Mouse (Mus musculus) embryonic facial prominence, embryonic 12.5 days (tissue): Measurements from ENCODE around the gene Rapgef1. TPM values are rescaled to one million over a fixed set of nuclear protein-coding genes. Genes with fewer than 3 reads are reported as not detected.
A peak's percentile ranks its signal among the peaks of the same experiment; 100 is the strongest.
"Not testable (repeated sequence)": the region's sequence is repeated elsewhere in the genome, so short reads cannot be mapped to it uniquely, and the experiment has no call there.

ENCODE experiments used
- ATAC-seq: fragments of 200-750 bp; cut with Nextera tagmentation; 2 replicates; pipeline ENCODE4 v1.8.0; 2017; ENCODE audit not compliant: insufficient number of reproducible peaks, insufficient read depth, low FRiP score, low TSS enrichment
- H3K27ac ChIP-seq: fragments of 300-500 bp; sonication (generic); 2 replicates; pipeline ENCODE4 v1.5.1; 2016; ENCODE audit warnings: mild to moderate bottlenecking
- H3K27me3 ChIP-seq: fragments of 300-500 bp; sonication (generic); 2 replicates; pipeline ENCODE4 v1.6.1; 2016; ENCODE audit warnings: mild to moderate bottlenecking, moderate library complexity
- H3K36me3 ChIP-seq: fragments of 300-500 bp; sonication (generic); 2 replicates; pipeline ENCODE4 v1.6.1; 2016; ENCODE audit warnings: mild to moderate bottlenecking
- H3K4me1 ChIP-seq: fragments of 300-500 bp; sonication (generic); 2 replicates; pipeline ENCODE4 v1.6.1; 2016
- H3K4me2 ChIP-seq: fragments of 300-500 bp; sonication (generic); replicated peaks from 2 replicates; pipeline ENCODE4 v1.6.1; 2016; ENCODE audit warnings: mild to moderate bottlenecking, moderate library complexity
- H3K4me3 ChIP-seq: fragments of 300-500 bp; sonication (generic); 2 replicates; pipeline ENCODE4 v1.5.1; 2016; ENCODE audit warnings: mild to moderate bottlenecking
- H3K9ac ChIP-seq: fragments of 300-500 bp; sonication (generic); 2 replicates; pipeline ENCODE4 v1.6.1; 2016; ENCODE audit warnings: mild to moderate bottlenecking, moderate library complexity
- H3K9me3 ChIP-seq: fragments of 300-500 bp; sonication (generic); 2 replicates; pipeline ENCODE4 v1.6.1; 2016; ENCODE audit warnings: mild to moderate bottlenecking, moderate library complexity
- WGBS: fragments of 180-500 bp; shearing (Covaris S2); methylation state at CpG from one replicate; pipeline ENCODE4 v1.1.7; 2016; 5-methylcytosine and 5-hydroxymethylcytosine counted together
- polyA plus RNA-seq: library from polyadenylated mRNA; unstranded; fragments of >200 nt; fragmentation: Nextera tagmentation; extraction: Ambion mirVana; gene quantifications from 2 replicates; pipeline ENCODE4 v1.2.1, GENCODE M21; 2016

The Rapgef1 gene
- polyA plus RNA-seq, 1 experiment from 2014 or later: 20.3 TPM

- Histone ChIP-seq H3K4me1 (no peaks in the 10 kb centered on the region), H3K9me3 (no peaks in the 10 kb centered on the region), H3K27ac (no peak overlapping the region), H3K4me2 (no peak overlapping the region), H3K9ac (no peak overlapping the region), H3K4me3 (no peak overlapping the region), H3K27me3 (no peaks in the 10 kb centered on the region), H3K36me3 (peaks cover 4% of the 10 kb centered on the region)
- ATAC-seq: no peak
- 63% methylated on average over 11 of the region's 11 CpGs for WGBS
Observed at GRCm38 (mm10) chr2:29767976-29768709, 148.6 kb downstream of the Rapgef1 start.

- no peak overlapping the region for H3K27ac ChIP-seq
- 56% methylated on average over 9 of the region's 9 CpGs for WGBS
- H3K4me2 ChIP-seq: no peak overlapping the region
- no peak overlapping the region for H3K4me3 ChIP-seq
- no peaks in the 10 kb centered on the region for H3K9me3 ChIP-seq
- ATAC-seq: no peak
- no peaks in the 10 kb centered on the region for H3K27me3 ChIP-seq
- H3K9ac ChIP-seq: no peak overlapping the region
- peaks cover 7% of the 10 kb centered on the region for H3K36me3 ChIP-seq
- no peaks in the 10 kb centered on the region for H3K4me1 ChIP-seq
Observed at GRCm38 (mm10) chr2:29768901-29769300, 149.4 kb downstream of the Rapgef1 start.

DNA sequence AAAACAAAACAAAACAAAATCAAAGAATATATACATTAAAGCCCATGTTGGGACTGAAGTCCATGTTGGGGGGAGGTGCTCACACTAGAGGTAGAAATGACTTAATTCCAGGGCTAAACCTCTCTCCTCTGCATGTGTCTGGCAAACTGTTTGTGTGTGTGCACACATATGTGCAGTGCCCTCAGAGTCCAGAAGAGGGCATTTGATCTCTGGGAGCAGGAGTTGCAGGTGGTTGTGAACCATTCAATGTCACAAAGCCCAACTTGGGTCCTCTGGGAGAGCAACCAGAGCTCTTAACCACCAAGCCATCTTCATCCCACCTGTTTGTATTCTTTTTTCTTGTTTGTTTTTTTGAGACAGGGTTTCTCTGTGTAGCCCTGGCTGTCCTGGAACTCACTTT lies 150.6 kb downstream of the Rapgef1 start:
- no peaks in the 10 kb centered on the region for H3K4me1 ChIP-seq
- no peaks in the 10 kb centered on the region for H3K27me3 ChIP-seq
- no peak overlapping the region for H3K4me3 ChIP-seq
- no peak for ATAC-seq
- H3K9me3 ChIP-seq: no peaks in the 10 kb centered on the region
- no peak overlapping the region for H3K4me2 ChIP-seq
- H3K36me3 ChIP-seq: peaks cover 7% of the 10 kb centered on the region
- H3K9ac ChIP-seq: no peak overlapping the region
- no peak overlapping the region for H3K27ac ChIP-seq

- Histone ChIP-seq H3K27ac (no peak overlapping the region), H3K36me3 (peaks cover 12% of the 10 kb centered on the region), H3K4me3 (no peak overlapping the region), H3K9ac (no peak overlapping the region), H3K4me2 (no peak overlapping the region), H3K27me3 (no peaks in the 10 kb centered on the region), H3K9me3 (no peaks in the 10 kb centered on the region), H3K4me1 (no peaks in the 10 kb centered on the region)
- 85% methylated on average over 8 of the region's 8 CpGs for WGBS
- ATAC-seq: no peak
Observed at GRCm38 (mm10) chr2:29771611-29772461, 152.3 kb downstream of the Rapgef1 start.

- Histone ChIP-seq H3K4me1 (no peaks in the 10 kb centered on the region), H3K9ac (no peak overlapping the region), H3K36me3 (peaks cover 27% of the 10 kb centered on the region), H3K27me3 (no peaks in the 10 kb centered on the region), H3K4me3 (no peak overlapping the region), H3K27ac (no peak overlapping the region), H3K9me3 (no peaks in the 10 kb centered on the region), H3K4me2 (no peak overlapping the region)
- ATAC-seq: no peak
- 90% methylated on average over 4 of the region's 4 CpGs for WGBS
Observed at GRCm38 (mm10) chr2:29773323-29773722, 153.8 kb downstream of the Rapgef1 start.

DNA sequence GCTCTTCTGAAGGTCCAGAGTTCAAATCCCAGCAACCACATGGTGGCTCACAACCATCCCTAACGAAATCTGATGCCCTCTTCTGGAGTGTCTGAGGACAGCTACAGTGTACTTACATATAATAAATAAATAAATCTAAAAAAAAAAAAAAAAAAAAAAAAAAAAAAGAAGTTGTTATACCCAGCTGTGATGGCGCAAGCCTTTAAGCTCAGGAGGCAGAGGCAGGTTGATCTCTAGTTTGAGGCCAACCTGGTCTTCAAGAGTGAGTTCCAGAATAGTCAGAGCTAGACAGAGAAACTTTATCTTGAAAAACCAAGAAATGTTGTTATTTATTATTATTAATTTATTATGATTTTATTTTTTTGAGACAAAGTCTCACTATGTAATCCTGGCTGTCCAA lies 161.7 kb downstream of the Rapgef1 start:
- H3K4me1 ChIP-seq, H3K4me3 ChIP-seq, H3K27me3 ChIP-seq, H3K4me2 ChIP-seq, ATAC-seq, H3K9me3 ChIP-seq, H3K27ac ChIP-seq, H3K9ac ChIP-seq: not testable (repeated sequence)
- peaks cover 95% of the 10 kb centered on the region for H3K36me3 ChIP-seq
- WGBS: 92% methylated on average over 2 of the region's 2 CpGs

DNA sequence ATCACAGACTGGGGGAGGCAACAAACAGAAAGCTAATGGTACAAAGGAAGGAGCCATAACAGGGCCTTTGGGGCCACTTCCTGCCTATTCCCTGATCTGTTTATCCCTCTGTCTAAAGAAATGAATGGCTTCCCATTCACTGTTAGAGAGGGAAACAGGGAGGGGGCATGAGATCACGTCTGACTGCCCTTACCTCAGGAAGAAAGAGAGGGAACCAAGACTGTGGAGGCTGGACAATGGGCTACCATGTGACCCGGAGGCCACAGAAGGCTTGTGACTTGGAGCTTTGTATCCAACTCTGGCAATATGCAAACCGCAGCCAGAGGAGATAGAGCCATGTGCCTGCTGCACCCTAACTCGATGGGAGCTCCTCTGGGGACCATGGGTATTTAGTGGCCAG lies 164.8 kb downstream of the Rapgef1 start:
- 73% methylated on average over 4 of the region's 4 CpGs for WGBS
- no peak overlapping the region for H3K27ac ChIP-seq
- H3K9me3 ChIP-seq: peaks cover 3% of the 10 kb centered on the region; the same call in 1 of the 2 replicates
- peaks cover 16% of the 10 kb centered on the region for H3K4me1 ChIP-seq
- no peaks in the 10 kb centered on the region for H3K27me3 ChIP-seq
- no peak for ATAC-seq
- no peak overlapping the region for H3K4me3 ChIP-seq
- H3K9ac ChIP-seq: no peak overlapping the region
- H3K36me3 ChIP-seq: peaks cover 68% of the 10 kb centered on the region
- no peak overlapping the region for H3K4me2 ChIP-seq

DNA sequence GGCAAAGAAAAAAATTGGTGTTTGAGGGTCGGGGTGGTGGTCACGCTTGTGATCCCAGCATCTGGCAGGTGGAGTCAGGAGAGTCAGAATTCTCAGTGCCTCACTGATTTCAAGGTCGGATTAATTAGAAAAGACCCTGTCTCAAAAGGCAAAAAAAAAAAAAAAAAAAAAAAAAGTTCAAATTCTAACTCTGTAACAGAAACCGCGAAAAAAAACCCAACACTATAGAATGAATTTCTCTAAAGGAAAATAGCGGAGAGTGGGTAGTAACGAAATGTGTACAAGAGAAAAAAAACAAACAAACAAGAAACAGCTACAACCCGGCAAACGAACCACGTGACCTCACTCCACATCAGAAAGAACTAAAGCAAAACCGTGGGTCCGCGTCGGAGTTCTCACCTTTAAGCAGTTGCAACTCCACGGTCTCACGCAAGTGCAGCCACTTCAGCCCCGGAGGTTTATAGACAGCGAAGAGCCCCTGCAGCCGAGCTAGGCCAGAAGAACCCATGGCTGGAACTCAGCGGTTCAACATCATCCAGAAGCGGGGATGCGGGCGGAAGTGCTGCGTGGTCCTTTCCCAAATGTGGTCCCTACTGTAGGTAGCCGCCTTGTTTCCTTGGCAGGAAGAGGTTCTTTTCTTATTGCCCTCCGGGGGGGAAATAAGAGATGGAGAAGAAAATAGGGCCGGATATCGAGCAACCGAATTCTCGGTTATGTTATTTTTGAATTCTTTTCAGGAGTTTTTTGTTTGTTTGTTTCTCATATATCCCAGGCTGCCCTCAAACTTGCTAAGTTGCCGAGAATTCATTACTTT lies 167.8 kb downstream of the Rapgef1 start, which contains the start of gene Coq4:
TSS of gene Coq4 (plus strand) at position 390 of the 814 bp plus-strand sequence.
- WGBS: 1% methylated on average over 31 of the region's 31 CpGs
- Histone ChIP-seq H3K27me3 (no peaks in the 10 kb centered on the region), H3K4me2 (peak within 1 kb of the TSS; percentile 80), H3K27ac (peak within 1 kb of the TSS; percentile 46; the same call in 1 of the 2 replicates), H3K9me3 (no peaks in the 10 kb centered on the region), H3K4me3 (peak within 1 kb of the TSS; percentile 89), H3K9ac (peak within 1 kb of the TSS; percentile 75), H3K4me1 (peaks cover 16% of the 10 kb centered on the region), H3K36me3 (peaks cover 64% of the 10 kb centered on the region)
- no peak for ATAC-seq

GRCm38 (mm10) chr2:29787937-29788681 lies 168.6 kb downstream of the Rapgef1 start, which contains the start of gene Trub2:
Gene Trub2, minus strand, starts transcription at chr2:29788502.
- ATAC-seq: peak; percentile 82
- H3K9me3 ChIP-seq: no peaks in the 10 kb centered on the region
- H3K4me3 ChIP-seq: peak within 1 kb of the TSS; percentile 89
- H3K4me2 ChIP-seq: peak within 1 kb of the TSS; percentile 80
- H3K9ac ChIP-seq: peak within 1 kb of the TSS; percentile 75
- H3K27me3 ChIP-seq: no peaks in the 10 kb centered on the region
- under 1% methylated on average over 45 of the region's 45 CpGs for WGBS
- peaks cover 63% of the 10 kb centered on the region for H3K36me3 ChIP-seq
- H3K4me1 ChIP-seq: peaks cover 16% of the 10 kb centered on the region
- peak within 1 kb of the TSS; percentile 46; the same call in 1 of the 2 replicates for H3K27ac ChIP-seq
